In genomic region chr9:107545602-107546001, GRCm38 (mm10) we compare ENCODE assay signal across 8 mouse cellular contexts. TPM values are rescaled to one million over a fixed set of nuclear protein-coding genes. Genes with fewer than 3 reads are reported as not detected.
DNase-seq lines count a peak whose midpoint lies in the region; ATAC-seq and TF ChIP-seq lines count a peak whose summit lies in the region.

No protein-coding gene starts in this region.

- ATAC-seq in hindbrain, embryonic 13.5 days (ENCODE audit: low FRiP score) = no peak

- no peaks in the 10 kb centered on the region for H3K9me3 ChIP-seq in hindbrain, embryonic 10.5 days
- H3K9me3 ChIP-seq in hindbrain, embryonic 13.5 days = no peaks in the 10 kb centered on the region

- peak; percentile 36 for TF ChIP-seq CTCF in C2C12 (IDR thresholded peaks at IDR 0.05; ENCODE audit: control insufficient read depth, insufficient read depth, insufficient read length)
- TF ChIP-seq CTCF in embryonic fibroblast, embryonic 13.5 days (IDR thresholded peaks at IDR 0.05; ENCODE audit: borderline replicate concordance, insufficient read depth, low read length) = peak; percentile 75

- peaks cover 33% of the 10 kb centered on the region for H3K27me3 ChIP-seq in hindbrain, embryonic 10.5 days (ENCODE audit: insufficient read depth, poor library complexity, severe bottlenecking)
- peaks cover 27% of the 10 kb centered on the region for H3K27me3 ChIP-seq in hindbrain, embryonic 13.5 days
- no peaks in the 10 kb centered on the region for H3K27me3 ChIP-seq in C2C12 (ENCODE audit: control insufficient read depth, insufficient read depth, insufficient read length)

- H3K27ac ChIP-seq in hindbrain, embryonic 10.5 days = no peak overlapping the region
- H3K27ac ChIP-seq in hindbrain, embryonic 13.5 days = no peak overlapping the region
- no peak overlapping the region for H3K27ac ChIP-seq in embryonic fibroblast, embryonic 13.5 days (ENCODE audit: insufficient read depth, low read length)

- no peak for TF ChIP-seq POLR2A in embryonic fibroblast, embryonic 13.5 days (IDR thresholded peaks at IDR 0.05; ENCODE audit: low read depth, low read length)

- no peaks in the 10 kb centered on the region for H3K79me2 ChIP-seq in C2C12 (ENCODE audit: control insufficient read depth, insufficient read depth)

- no peak overlapping the region for H3K4me2 ChIP-seq in hindbrain, embryonic 13.5 days

- peak; percentile 79 for DNase-seq in hindbrain, embryonic 10.5 days (ENCODE audit: low spot score)
- peak; percentile 86 for DNase-seq in adrenal gland, postnatal 14 days
- peak; percentile 78 for DNase-seq in layer of hippocampus, adult 9-10 months (ENCODE audit: low spot score)
- DNase-seq in lung, postnatal 36 days = peak; percentile 86
- DNase-seq in thymus, postnatal 0 days (ENCODE audit: low spot score) = peak; percentile 72

- H3K4me1 ChIP-seq in hindbrain, embryonic 10.5 days (replicated peaks) = peaks cover 60% of the 10 kb centered on the region
- H3K4me1 ChIP-seq in hindbrain, embryonic 13.5 days (replicated peaks) = peaks cover 53% of the 10 kb centered on the region
- 0 out of 2 replicates have a peak, but pooled peaks cover 3% of the 10 kb centered on the region for H3K4me1 ChIP-seq in embryonic fibroblast, embryonic 13.5 days (ENCODE audit: control insufficient read depth, insufficient read depth, low read length)

- 9% methylated on average over 3 of the region's 3 CpGs for WGBS in hindbrain, embryonic 10.5 days
- WGBS in hindbrain, embryonic 13.5 days = 4% methylated on average over 3 of the region's 3 CpGs

- no peak overlapping the region for H3ac ChIP-seq in C2C12 (ENCODE audit: control insufficient read depth, insufficient read length, low read depth)

- H3K4me3 ChIP-seq in hindbrain, embryonic 10.5 days = no peak overlapping the region
- no peak overlapping the region for H3K4me3 ChIP-seq in hindbrain, embryonic 13.5 days
- H3K4me3 ChIP-seq in C2C12 (ENCODE audit: insufficient read depth, poor library complexity, severe bottlenecking) = no peak overlapping the region
- H3K4me3 ChIP-seq in embryonic fibroblast, embryonic 13.5 days (ENCODE audit: insufficient read depth, low read length) = no peak overlapping the region

- peaks cover 24% of the 10 kb centered on the region for H3K36me3 ChIP-seq in hindbrain, embryonic 10.5 days
- H3K36me3 ChIP-seq in hindbrain, embryonic 13.5 days = peaks cover 20% of the 10 kb centered on the region
- no peaks in the 10 kb centered on the region for H3K36me3 ChIP-seq in C2C12 (ENCODE audit: control insufficient read depth, insufficient read depth)

- no peak overlapping the region for H3K9ac ChIP-seq in hindbrain, embryonic 13.5 days

- H3K79me3 ChIP-seq in C2C12 (ENCODE audit: low read depth) = no peaks in the 10 kb centered on the region

TF ChIP-seq in C2C12, 6 proteins besides CTCF, POLR2A, EP300 and RAD21:
- TF ChIP-seq MYOG (IDR thresholded peaks at IDR 0.05; ENCODE audit: control insufficient read depth, extremely low read depth, insufficient read length) (no peak), FOSL1 (IDR thresholded peaks at IDR 0.05; ENCODE audit: insufficient read depth, low read length, poor library complexity, severe bottlenecking) (no peak), MAX (IDR thresholded peaks at IDR 0.05) (no peak), MYOD1 (IDR thresholded peaks at IDR 0.05; ENCODE audit: control insufficient read depth, insufficient read length, low read depth) (no peak), CEBPB (IDR thresholded peaks at IDR 0.05; ENCODE audit: low read depth) (no peak), USF1 (IDR thresholded peaks at IDR 0.05; ENCODE audit: low read depth) (no peak)

RNA-seq across cellular contexts. Expression of gene Zmynd10, which starts 1.5 kb away (rescaled TPM):
- polyA plus RNA-seq in hindbrain, embryonic 10.5 days (2016; fragmentation: Nextera tagmentation; extraction: Ambion mirVana) = 2.6 and 4.7 TPM in 2 replicates
- polyA plus RNA-seq in hindbrain, embryonic 13.5 days (2015; fragmentation: Nextera tagmentation; extraction: Ambion mirVana) = 2.6 and 4.0 TPM in 2 replicates
- polyA plus RNA-seq in C2C12 (2012; fragmentation: generic; extraction: Trizol) = 0.43 TPM
- 0.19 and 0.38 TPM in 2 replicates for total RNA-seq in adrenal gland, postnatal 14 days (2021)
- 0.79 TPM in 1 of 2 replicates, not detected in the other for polyA plus RNA-seq in embryonic fibroblast, embryonic 13.5 days (2011; ENCODE audit: insufficient read length, low read depth, missing spikeins)
- polyA plus RNA-seq in thymus, postnatal 0 days (2015; fragmentation: Nextera tagmentation; extraction: Ambion mirVana) = 0.89 and 1.5 TPM in 2 replicates

RNA-seq across cellular contexts. Expression of gene Nprl2, which starts 3.6 kb away (rescaled TPM):
- polyA plus RNA-seq in hindbrain, embryonic 10.5 days (2016; fragmentation: Nextera tagmentation; extraction: Ambion mirVana) = 39.2 and 45.7 TPM in 2 replicates
- polyA plus RNA-seq in hindbrain, embryonic 13.5 days (2015; fragmentation: Nextera tagmentation; extraction: Ambion mirVana) = 68.6 and 71.1 TPM in 2 replicates
- 12.8 TPM for polyA plus RNA-seq in C2C12 (2012; fragmentation: generic; extraction: Trizol)
- 21.5 and 22.2 TPM in 2 replicates for total RNA-seq in adrenal gland, postnatal 14 days (2021)
- polyA plus RNA-seq in embryonic fibroblast, embryonic 13.5 days (2011; ENCODE audit: insufficient read length, low read depth, missing spikeins) = 16.7 and 18.9 TPM in 2 replicates
- polyA plus RNA-seq in thymus, postnatal 0 days (2015; fragmentation: Nextera tagmentation; extraction: Ambion mirVana) = 47.2 and 48.4 TPM in 2 replicates

RNA-seq across cellular contexts. Expression of gene Cyb561d2, which starts 3.6 kb away (rescaled TPM):
- 25.1 and 25.9 TPM in 2 replicates for polyA plus RNA-seq in hindbrain, embryonic 10.5 days (2016; fragmentation: Nextera tagmentation; extraction: Ambion mirVana)
- 38.9 and 39.1 TPM in 2 replicates for polyA plus RNA-seq in hindbrain, embryonic 13.5 days (2015; fragmentation: Nextera tagmentation; extraction: Ambion mirVana)
- polyA plus RNA-seq in C2C12 (2012; fragmentation: generic; extraction: Trizol) = 23.7 TPM
- total RNA-seq in adrenal gland, postnatal 14 days (2021) = 14.0 and 17.4 TPM in 2 replicates
- 14.4 and 18.3 TPM in 2 replicates for polyA plus RNA-seq in embryonic fibroblast, embryonic 13.5 days (2011; ENCODE audit: insufficient read length, low read depth, missing spikeins)
- 48.5 and 49.8 TPM in 2 replicates for polyA plus RNA-seq in thymus, postnatal 0 days (2015; fragmentation: Nextera tagmentation; extraction: Ambion mirVana)

RNA-seq across cellular contexts. Expression of gene Rassf1, which starts 5.8 kb away (rescaled TPM):
- polyA plus RNA-seq in hindbrain, embryonic 10.5 days (2016; fragmentation: Nextera tagmentation; extraction: Ambion mirVana) = 46.4 and 48.3 TPM in 2 replicates
- 36.7 and 36.9 TPM in 2 replicates for polyA plus RNA-seq in hindbrain, embryonic 13.5 days (2015; fragmentation: Nextera tagmentation; extraction: Ambion mirVana)
- polyA plus RNA-seq in C2C12 (2012; fragmentation: generic; extraction: Trizol) = 89.7 TPM
- total RNA-seq in adrenal gland, postnatal 14 days (2021) = 22.9 and 26.2 TPM in 2 replicates
- 72.6 and 86.5 TPM in 2 replicates for polyA plus RNA-seq in embryonic fibroblast, embryonic 13.5 days (2011; ENCODE audit: insufficient read length, low read depth, missing spikeins)
- polyA plus RNA-seq in thymus, postnatal 0 days (2015; fragmentation: Nextera tagmentation; extraction: Ambion mirVana) = 52.1 and 56.2 TPM in 2 replicates

RNA-seq across cellular contexts. Expression of gene Tmem115, which starts 11.9 kb away (rescaled TPM):
- 36.5 and 44.8 TPM in 2 replicates for polyA plus RNA-seq in hindbrain, embryonic 10.5 days (2016; fragmentation: Nextera tagmentation; extraction: Ambion mirVana)
- 44.7 and 46.0 TPM in 2 replicates for polyA plus RNA-seq in hindbrain, embryonic 13.5 days (2015; fragmentation: Nextera tagmentation; extraction: Ambion mirVana)
- 33.4 TPM for polyA plus RNA-seq in C2C12 (2012; fragmentation: generic; extraction: Trizol)
- total RNA-seq in adrenal gland, postnatal 14 days (2021) = 36.1 and 36.9 TPM in 2 replicates
- 21.4 and 26.1 TPM in 2 replicates for polyA plus RNA-seq in embryonic fibroblast, embryonic 13.5 days (2011; ENCODE audit: insufficient read length, low read depth, missing spikeins)
- polyA plus RNA-seq in thymus, postnatal 0 days (2015; fragmentation: Nextera tagmentation; extraction: Ambion mirVana) = 35.0 and 37.1 TPM in 2 replicates
